Mouse (Mus musculus) embryonic stem cell, embryonic (primary cell): ENCODE measurements around the gene Zfp354a.
"Not testable (repeated sequence)": the region's sequence is repeated elsewhere in the genome, so short reads cannot be mapped to it uniquely, and the experiment has no call there.

Experiments used
- CTCF ChIA-PET, 4 experiments: fragments of 300-600 bp in 2 of 4; fragments of 350-600 bp in 2 of 4; sonication (Branson Sonifier 250); formaldehyde crosslinking; loops; one replicate each; lab custom pipeline; 2022; ENCODE audit warnings: inconsistent platforms in 2 of 4; lab: Charles Lee
- POLR2A ChIA-PET, 4 experiments: fragments of 300-600 bp in 2 of 4; fragments of 350-600 bp in 2 of 4; sonication (Branson Sonifier 250); formaldehyde crosslinking; loops; one replicate each; lab custom pipeline; 2022; ENCODE audit warnings: antibody characterized with exemption in 4 of 4, inconsistent platforms in 1 of 4; lab: Charles Lee

The Zfp354a gene

DNA sequence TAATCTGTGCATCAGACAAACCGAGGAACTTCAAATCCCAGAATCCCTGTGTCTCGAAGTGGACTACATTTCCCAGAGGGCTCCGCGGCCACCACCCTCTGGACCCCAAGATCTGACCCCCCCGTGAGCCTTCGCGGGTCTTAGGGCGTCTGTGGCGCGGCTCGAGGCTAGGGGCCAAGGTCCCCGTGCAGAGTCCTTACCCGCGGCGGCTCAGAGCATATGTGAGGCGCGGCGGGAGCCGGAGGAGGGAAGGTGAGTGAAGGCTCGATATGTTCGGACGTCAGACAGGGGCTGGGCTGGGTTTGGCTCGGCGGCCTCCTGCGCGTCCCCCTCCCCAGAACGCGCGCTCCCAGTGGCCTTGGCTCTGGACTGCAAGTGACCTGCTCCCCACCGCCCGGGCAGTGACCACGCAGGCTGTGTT lies at the start of gene Zfp354a:
Gene Zfp354a, plus strand, starts transcription at position 107 of the 421 bp plus-strand sequence.
- ChIA-PET POLR2A (interaction anchor here in 3 of 4 experiments (0.6 to 1.8 kb wide), 6 partner anchors 20 to 779 kb away, joined by 3 to 5 read pairs (median 3); partner anchors contain the start of gene Zfp2 (in 1 of the 3)), CTCF (interaction anchor here in 3 of 4 experiments (0.6 kb wide), 4 partner anchors 171 to 929 kb away, joined by 3 to 5 read pairs (median 4); no protein-coding TSS in a partner anchor)

DNA sequence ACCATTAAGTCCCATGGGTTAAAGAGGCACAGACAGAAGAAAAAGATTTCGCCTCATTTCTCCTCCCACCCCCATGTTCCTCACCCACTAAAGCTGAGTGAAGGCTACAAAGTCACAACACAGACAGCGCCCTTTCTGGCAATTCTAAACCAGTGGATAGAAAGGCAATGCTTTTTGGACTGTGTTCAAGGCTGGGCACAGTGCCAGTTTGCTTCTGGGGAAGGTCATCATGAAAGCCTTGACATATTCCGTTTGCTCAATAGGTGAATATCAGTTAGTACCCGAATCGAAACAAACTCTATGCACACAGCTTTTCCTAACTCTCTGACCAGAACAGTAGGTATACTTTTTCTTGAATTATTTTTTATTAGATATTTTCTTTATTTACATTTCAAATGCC lies 47.2 kb upstream of the Zfp354a start:
- ChIA-PET CTCF (no interaction called here), POLR2A (no interaction called here)

DNA sequence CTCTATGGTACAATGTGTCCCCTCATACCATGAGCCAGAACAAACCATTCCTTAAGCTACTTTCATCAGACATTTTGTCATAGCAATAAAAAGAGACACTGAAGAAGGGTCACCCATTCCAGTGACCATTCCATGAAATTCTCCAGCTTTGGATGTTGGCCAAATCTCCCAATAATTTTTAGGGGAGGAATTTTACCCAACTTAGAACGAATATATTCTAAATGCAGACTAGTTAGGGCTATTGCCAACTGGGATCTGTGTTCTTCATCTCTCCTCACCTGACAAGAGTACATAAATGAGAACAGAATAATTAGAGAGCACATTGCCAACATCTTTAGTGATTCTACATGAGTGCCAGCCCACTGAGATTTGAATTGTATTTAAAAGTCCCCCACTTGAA lies 45.1 kb upstream of the Zfp354a start, which contains the start of gene Olfr54:
Gene Olfr54, plus strand, starts transcription at position 301 of the 400 bp plus-strand sequence.
- ChIA-PET CTCF (no interaction called here), POLR2A (no interaction called here)

DNA sequence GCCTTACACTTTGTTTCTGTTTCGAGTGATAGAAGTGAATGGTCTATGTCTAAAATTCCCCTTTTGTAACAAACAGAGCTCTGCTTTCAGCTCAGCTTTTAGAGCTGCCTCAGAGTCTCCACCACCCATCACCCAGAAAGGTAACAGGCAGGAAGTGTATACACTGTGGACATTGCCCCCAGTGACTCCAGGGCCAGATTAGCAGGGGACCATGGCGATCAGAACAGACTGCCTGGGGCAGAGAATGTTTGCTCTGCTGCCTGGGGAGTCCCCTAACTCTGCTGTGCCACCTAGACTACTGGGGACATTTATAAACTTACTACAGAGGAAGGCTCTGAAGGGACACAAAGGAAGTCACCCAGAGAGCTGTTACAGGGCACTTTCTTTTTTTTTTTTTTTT lies 42.7 kb upstream of the Zfp354a start:
- ChIA-PET POLR2A (interaction anchor here in 1 of 4 experiments (0.6 kb wide), 1 partner anchor 353 kb away, joined by 3 read pairs; no protein-coding TSS in a partner anchor), CTCF (interaction anchor here in 1 of 4 experiments (0.6 kb wide), 1 partner anchor 81 kb away, joined by 7 read pairs; no protein-coding TSS in a partner anchor)

DNA sequence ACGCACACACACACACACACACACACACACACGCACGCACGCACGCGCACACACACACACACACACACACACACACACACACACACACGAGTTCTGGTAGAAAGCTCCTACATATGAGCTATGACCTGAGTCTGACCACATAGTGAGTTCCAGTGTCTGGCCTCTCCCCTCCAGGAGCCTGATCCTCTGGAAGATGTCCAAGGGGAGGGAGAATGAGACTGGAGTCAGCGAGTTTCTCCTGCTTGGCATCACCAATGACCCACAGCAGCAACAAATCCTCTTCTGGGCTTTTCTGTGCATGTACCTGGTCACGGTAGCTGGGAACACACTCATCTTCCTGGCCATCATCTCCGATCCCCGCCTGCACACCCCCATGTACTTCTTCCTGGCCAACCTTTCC lies 32.2 kb upstream of the Zfp354a start:
- POLR2A ChIA-PET = not testable (repeated sequence)
- CTCF ChIA-PET = interaction anchor here in 1 of 4 experiments (0.6 kb wide), 1 partner anchor 508 kb away, joined by 4 read pairs; no protein-coding TSS in a partner anchor

DNA sequence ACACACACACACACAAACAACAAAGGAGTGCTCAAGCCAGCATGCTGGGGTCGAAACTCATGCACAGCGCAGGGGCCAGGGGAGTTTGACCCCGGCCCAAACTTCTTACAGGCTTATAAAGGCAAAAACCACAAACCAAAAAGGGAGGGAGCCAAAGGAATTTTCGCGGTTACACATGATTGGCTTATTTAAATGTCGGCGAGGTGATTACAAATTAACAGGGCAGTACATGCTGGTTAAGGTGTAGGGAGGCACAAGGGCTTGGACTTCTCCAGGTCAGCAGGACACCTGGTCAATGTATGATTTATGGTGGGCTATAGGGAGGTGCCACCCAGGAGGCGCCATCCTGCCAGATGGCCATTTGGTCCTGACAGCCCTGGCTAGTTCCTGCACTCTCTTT lies 29.7 kb upstream of the Zfp354a start:
- CTCF ChIA-PET, POLR2A ChIA-PET: not testable (repeated sequence)

DNA sequence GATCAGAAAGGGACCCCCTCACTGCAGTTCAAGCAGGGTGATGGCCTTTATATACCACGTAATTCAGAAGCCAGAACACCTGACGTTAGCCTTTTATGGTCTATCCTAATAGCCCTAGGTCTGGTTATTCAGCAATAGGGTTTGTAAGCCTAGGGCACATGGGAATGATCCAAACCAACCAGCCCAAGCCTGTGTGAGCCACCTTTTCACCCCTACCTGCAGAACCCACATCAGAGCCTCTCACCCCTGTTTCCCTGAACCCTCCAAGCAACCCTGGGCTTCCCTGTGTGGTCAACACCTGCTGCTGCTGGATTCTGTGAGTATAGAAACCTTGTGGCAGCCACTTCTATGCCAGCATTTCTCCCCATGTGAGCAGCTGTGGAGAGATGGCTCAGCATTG lies 28.8 kb upstream of the Zfp354a start:
- CTCF ChIA-PET = no interaction called here
- POLR2A ChIA-PET = interaction anchor here in 1 of 4 experiments (0.7 kb wide), 1 partner anchor 850 kb away, joined by 3 read pairs; no protein-coding TSS in a partner anchor

DNA sequence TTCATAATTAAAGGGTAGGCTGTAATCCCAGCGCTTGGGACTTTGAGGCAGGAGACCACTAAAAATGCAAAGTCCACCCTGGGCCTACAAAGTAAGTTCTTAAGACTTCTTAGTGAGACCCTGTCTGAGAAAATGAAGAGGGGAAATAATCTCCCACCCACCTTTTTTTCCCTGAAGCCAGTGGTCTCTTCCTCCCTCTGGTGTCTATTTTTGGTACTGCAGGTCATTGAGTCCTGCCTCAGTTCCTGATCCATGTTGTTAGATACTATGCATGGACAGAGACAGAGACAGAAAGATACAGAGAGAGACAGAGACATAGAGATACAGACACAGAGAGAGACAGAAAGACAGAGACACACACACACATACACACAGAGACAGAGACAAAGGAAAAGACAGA lies 26.2 kb upstream of the Zfp354a start:
- CTCF ChIA-PET = interaction anchor here in 3 of 4 experiments (0.7 to 1.8 kb wide), 8 partner anchors 21 to 267 kb away, joined by 3 to 9 read pairs (median 4); no protein-coding TSS in a partner anchor

DNA sequence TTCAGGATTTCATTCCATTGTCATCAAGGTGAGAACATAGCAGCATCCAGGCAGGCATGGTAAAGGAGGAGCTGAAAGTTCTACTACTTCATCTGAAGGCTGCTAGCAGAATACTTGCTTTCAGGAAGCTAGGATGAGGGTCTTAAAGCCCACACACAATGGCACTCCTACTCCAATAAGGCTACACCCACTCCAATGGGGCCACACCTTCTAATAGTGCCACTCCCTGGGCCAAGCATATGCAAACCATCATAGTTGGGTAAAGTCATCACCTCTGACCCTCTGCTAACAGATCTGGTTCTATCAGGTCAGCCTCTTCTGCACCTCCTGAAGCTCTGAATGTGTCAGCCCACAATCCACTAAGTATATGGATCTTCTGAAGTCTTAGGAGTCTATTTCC lies 24.9 kb upstream of the Zfp354a start:
- POLR2A ChIA-PET = not testable (repeated sequence)
- CTCF ChIA-PET = interaction anchor here (0.6 to 1.8 kb wide), 6 partner anchors 19 to 121 kb away, joined by 3 to 11 read pairs (median 6); no protein-coding TSS in a partner anchor

More for the DNA sequence above, 26.2 kb upstream of the Zfp354a start:
- POLR2A ChIA-PET = interaction anchor here in 2 of 4 experiments (0.7 to 1.2 kb wide), 4 partner anchors 89 to 102 kb away, joined by 3 to 9 read pairs (median 4); partner anchors contain the start of gene 4933414I15Rik (in 1 of the 2)

DNA sequence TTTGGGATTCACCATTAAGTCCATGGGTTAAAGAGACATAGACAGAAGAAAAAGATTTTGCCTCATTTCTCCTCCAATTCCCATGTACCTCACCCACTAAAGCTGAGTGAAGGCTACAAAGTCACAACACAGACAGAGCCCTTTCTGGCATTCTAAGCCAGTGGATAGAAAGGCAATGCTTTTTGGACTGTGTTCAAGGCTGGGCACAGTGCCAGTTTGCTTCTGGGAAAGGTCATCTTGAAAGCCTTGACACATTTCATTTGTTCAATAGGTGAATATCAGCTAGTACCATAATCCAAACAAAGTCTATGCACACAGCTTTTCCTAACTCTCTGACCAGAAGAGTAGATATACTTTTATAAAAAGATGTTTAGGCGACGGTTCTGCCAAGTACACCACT lies 23.1 kb upstream of the Zfp354a start:
- POLR2A ChIA-PET = interaction anchor here in 1 of 4 experiments (0.8 kb wide), 1 partner anchor 103 kb away, joined by 3 read pairs; no protein-coding TSS in a partner anchor
- CTCF ChIA-PET = no interaction called here

DNA sequence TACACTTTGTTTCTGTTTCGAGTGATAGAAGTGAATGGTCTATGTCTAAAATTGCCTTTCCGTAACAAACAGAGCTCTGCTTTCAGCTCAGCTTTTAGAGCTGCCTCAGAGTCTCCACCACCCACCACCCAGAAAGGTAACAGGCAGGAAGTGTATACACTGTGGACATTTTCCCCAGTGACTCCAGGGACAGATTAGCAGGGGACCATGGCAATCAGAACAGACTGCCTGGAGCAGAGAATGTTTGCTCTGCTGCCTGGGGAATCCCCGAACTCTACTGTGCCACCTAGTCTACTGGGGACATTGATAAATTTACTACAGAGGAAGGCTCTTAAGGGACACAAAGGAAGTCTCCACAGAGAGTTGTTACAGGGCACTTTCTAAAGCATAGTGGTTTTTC lies 14.3 kb upstream of the Zfp354a start:
- CTCF ChIA-PET, POLR2A ChIA-PET: not testable (repeated sequence)

DNA sequence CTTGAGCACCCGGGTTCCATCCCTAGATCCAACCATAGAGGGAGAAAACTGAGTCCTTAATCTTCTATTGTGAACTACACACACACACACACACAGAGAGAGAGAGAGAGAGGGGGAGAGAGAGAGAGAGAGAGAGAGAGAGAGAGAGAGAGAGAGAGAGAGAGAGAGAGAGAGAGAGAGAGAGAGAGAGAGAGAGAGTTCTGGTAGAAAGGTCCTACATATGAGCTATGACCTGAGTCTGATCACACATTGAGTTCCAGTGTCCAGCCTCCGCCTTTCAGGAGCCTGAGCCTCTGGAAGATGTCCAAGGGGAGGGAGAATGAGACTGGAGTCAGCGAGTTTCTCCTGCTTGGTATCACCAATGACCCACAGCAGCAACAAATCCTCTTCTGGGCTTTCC lies 11.2 kb upstream of the Zfp354a start, which contains the start of gene Olfr1375:
Gene Olfr1375, plus strand, starts transcription at position 301 of the 400 bp plus-strand sequence.
- ChIA-PET POLR2A (interaction anchor here in 1 of 4 experiments (0.6 kb wide), 1 partner anchor 190 kb away, joined by 3 read pairs; no protein-coding TSS in a partner anchor), CTCF (interaction anchor here in 2 of 4 experiments (0.6 kb wide), 2 partner anchors 42 to 814 kb away, joined by 3 read pairs; no protein-coding TSS in a partner anchor)

DNA sequence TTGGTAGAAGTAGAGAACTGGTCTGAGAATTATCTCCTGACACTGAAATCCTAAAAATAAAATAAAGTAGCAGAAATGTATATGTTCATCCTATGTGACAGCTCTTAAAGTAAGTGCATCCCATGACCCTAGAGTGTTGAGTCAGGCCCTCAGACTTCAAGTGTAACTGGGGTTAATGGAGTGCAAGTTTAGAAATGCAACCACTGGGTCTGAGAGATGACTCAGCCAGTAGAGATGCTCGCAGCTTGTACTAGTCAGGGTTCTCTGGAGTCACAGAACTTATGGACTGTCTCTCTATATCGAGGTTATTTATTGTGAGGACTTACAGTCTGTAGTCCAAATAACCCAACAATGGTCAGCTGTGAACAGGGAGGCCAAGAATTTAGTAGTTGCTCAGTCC lies 7.4 kb upstream of the Zfp354a start:
- POLR2A ChIA-PET = no interaction called here
- CTCF ChIA-PET = interaction anchor here in 1 of 4 experiments (0.7 kb wide), 1 partner anchor 74 kb away, joined by 3 read pairs; no protein-coding TSS in a partner anchor

DNA sequence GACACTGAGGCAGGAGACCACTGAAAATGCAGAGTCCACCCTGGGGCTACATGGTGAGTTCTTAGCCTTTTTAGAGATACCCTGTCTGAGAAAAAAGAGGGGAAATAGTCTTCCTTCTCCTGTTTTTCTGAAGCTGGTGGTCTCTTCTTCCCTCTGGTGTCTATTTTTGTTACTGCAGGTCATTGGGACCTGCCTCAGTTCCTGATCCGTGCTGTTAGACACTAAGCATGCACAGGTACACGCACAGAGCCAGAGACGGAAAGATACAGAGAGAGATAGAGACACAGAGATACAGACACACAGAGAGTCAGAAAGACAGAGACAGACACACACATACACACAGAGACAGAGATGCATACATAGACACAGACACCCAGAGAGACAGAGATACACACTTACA lies 5.8 kb upstream of the Zfp354a start:
- ChIA-PET CTCF (interaction anchor here in 3 of 4 experiments (0.6 to 2.6 kb wide), 9 partner anchors 9 to 1522 kb away, joined by 3 to 13 read pairs (median 5); no protein-coding TSS in a partner anchor), POLR2A (interaction anchor here in 3 of 4 experiments (0.6 to 1.1 kb wide), 4 partner anchors 32 to 160 kb away, joined by 3 read pairs; no protein-coding TSS in a partner anchor)

DNA sequence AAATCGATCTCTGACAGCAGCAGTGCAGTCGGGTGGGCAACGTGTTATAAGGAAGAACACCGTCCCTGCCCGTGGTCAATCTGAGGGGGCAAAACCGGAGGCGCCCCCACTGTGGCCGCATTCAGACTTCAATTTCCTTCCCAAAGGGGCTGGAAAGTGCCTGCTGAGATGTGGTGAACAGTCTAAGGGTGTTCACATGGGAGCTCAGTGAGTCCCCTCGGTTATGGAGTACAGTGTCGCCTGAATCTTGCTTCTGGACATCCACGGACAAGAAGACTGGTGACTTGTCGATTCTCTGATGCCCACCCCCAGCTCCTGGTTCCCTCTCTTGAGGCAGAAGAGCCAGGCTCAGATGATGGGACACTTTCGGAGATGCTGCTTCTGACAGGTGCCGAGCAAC lies 583 bp downstream of the Zfp354a start:
- ChIA-PET POLR2A (no interaction called here), CTCF (no interaction called here)

DNA sequence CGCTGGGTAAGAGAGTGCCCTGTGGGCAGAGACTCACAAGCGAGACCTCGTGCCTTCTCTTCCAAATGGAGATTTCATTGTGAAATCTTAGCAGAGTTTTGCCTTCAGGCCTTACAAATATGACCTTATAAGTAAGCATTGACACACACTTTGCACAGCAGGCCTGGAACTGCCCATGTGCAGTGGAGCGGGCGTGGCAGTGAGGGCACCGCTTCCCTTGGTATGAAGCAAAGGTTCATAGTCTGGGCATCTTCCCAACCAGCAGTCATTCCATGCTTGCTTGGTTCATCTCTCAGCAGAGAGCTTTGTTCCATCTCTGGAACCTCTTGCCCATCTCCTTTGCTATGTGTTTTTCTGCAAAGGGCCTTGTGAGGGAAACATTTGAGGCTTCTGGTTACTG lies 1.9 kb downstream of the Zfp354a start:
- POLR2A ChIA-PET = interaction anchor here in 1 of 4 experiments (0.6 kb wide), 1 partner anchor 19 kb away, joined by 6 read pairs; no protein-coding TSS in a partner anchor
- CTCF ChIA-PET = interaction anchor here in 1 of 4 experiments (0.6 kb wide), 1 partner anchor 177 kb away, joined by 4 read pairs; no protein-coding TSS in a partner anchor

DNA sequence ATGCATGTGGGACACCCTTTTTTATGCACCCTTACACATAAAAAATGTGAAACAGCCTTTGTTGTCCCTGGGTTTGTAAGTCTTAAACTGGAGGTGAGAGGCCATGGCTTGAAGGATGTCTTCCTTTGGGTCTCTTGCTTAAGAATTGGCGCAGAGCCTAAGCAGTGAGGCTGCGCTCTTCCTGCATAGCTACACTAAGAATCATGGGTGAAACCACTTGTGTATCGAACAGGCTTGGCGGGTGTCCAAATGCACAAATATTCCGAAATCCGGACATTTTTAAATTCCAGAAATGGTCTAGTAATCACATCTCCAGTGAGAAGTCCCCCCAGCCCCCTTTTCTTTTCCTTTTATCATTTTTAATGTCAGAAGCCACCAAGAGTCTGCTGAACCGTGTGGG lies 4.2 kb downstream of the Zfp354a start:
- ChIA-PET POLR2A (no interaction called here), CTCF (interaction anchor here in 1 of 4 experiments (0.6 kb wide), 1 partner anchor 310 kb away, joined by 4 read pairs; no protein-coding TSS in a partner anchor)

DNA sequence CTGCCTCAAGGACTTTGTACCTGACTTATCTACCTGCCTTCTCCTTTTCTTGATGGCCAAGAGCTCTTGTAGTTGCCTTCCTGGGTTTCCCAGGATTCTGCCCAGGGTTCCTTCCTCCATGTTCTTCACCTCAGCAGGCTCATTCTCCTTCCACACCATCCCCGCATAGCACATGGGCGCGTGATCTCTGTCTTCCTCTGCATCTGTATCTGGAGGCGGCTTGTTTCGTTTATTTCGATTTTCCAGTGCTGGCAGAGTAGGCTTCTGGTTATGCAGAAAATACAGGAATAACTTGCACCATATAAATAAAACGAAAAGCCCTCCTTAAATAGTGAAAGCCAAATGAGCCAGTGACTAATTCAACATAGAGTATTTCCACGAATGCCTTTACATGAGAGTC lies 4.8 kb downstream of the Zfp354a start:
- CTCF ChIA-PET = no interaction called here
- POLR2A ChIA-PET = no interaction called here

DNA sequence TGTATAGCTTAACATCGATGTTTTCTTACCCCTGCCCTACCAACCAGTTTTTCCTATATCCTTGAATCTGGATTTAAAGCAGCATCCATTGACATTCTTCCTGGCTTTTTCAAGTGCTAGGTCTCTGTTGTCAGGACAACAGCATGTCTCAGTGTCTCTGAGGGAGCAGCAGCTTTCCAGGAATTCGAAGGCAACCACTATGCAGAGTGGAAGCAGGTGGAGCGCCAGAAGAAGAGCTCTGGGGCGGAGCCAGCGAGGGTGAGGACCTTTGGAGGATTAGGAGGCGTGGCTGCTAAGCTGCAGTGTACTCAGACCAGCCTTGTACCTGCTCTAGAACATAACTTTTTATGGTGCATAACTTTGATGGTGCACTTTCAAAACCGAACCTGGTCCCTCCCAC lies 25.5 kb downstream of the Zfp354a start:
- POLR2A ChIA-PET = interaction anchor here in 2 of 4 experiments (0.5 to 1.0 kb wide), 3 partner anchors 70 to 915 kb away, joined by 3 to 6 read pairs (median 3); no protein-coding TSS in a partner anchor
- CTCF ChIA-PET = interaction anchor here in 2 of 4 experiments (0.6 to 1.4 kb wide), 2 partner anchors 51 to 169 kb away, joined by 4 read pairs; partner anchors contain the start of gene Zfp2 (in 1 of the 2)
